Mouse (Mus musculus) MEL (cell line): ENCODE measurements at regions not wholly inside any gene's neighbourhood (a gene's known extent, or its start where the extent isn't known, plus 50 kb on each side); places are given as distances from the start of the nearest gene placed in this dataset.

Experiments
- EP300 ChIP-seq, 2 experiments: IDR thresholded peaks; 2 replicates each; pipeline ENCODE4 v1.6.1; 2011; ENCODE audit warnings: improper control_type of control experiment in 2 of 2, low read length in 2 of 2, low read depth in 1 of 2, mild to moderate bottlenecking in 1 of 2
- MAZ ChIP-seq: IDR thresholded peaks from 2 replicates; pipeline ENCODE4 v1.6.1; 2012; ENCODE audit warnings: low read depth, mild to moderate bottlenecking, inconsistent platforms, low read length, improper control_type of control experiment
- POLR2A ChIP-seq, 2 experiments: IDR thresholded peaks; 2 replicates each; pipeline ENCODE4 v1.6.1; 2011 to 2012; ENCODE audit warnings: low read length in 2 of 2, mild to moderate bottlenecking in 2 of 2, control low read depth in 1 of 2, improper control_type of control experiment in 1 of 2, low read depth in 1 of 2, moderate library complexity in 1 of 2; ENCODE audit not compliant: control insufficient read depth in 1 of 2, insufficient read depth in 1 of 2, poor library complexity in 1 of 2
- RAD21 ChIP-seq: IDR thresholded peaks from 2 replicates; pipeline ENCODE4 v1.6.1; 2011; ENCODE audit warnings: mild to moderate bottlenecking, low read depth, low read length, improper control_type of control experiment
- TAL1 ChIP-seq: IDR thresholded peaks from 2 replicates; pipeline ENCODE4 v1.6.1; 2012; ENCODE audit warnings: mild to moderate bottlenecking, inconsistent platforms, low read length, moderate library complexity, mixed read lengths
- TBP ChIP-seq: IDR thresholded peaks from 2 replicates; pipeline ENCODE4 v1.8.0; 2011; ENCODE audit warnings: low read depth, low read length, improper control_type of control experiment
- TCF12 ChIP-seq: IDR thresholded peaks from 2 replicates; pipeline ENCODE4 v1.6.1; 2014; ENCODE audit warnings: low read depth, mild to moderate bottlenecking, inconsistent platforms, low read length, improper control_type of control experiment, moderate library complexity
- ZMIZ1 ChIP-seq: IDR thresholded peaks from 2 replicates; pipeline ENCODE4 v1.6.1; 2012; ENCODE audit warnings: low read depth, mild to moderate bottlenecking, inconsistent platforms, low read length, improper control_type of control experiment, moderate library complexity

- TF ChIP-seq ZMIZ1 (no peak), MAZ (no peak), TCF12 (no peak), EP300 (IDR thresholded peaks at IDR 0.05; ENCODE audit: low read depth in 1 of 2, low read length in 2 of 2) (no peak), TBP (no peak), RAD21 (no peak), POLR2A (IDR thresholded peaks at IDR 0.05; ENCODE audit: control insufficient read depth in 1 of 2, insufficient read depth in 1 of 2, low read depth in 1 of 2, low read length in 2 of 2, poor library complexity in 1 of 2) (no peak), TAL1 (no peak)
Measured at GRCm38 (mm10) chr15:92000086-92000485, 50.9 kb upstream of the Cntn1 start.
